Comparison of ENCODE assay signal across 9 mouse cellular contexts in genomic region chr5:43837372-43837771, GRCm38 (mm10). TPM values are rescaled to one million over a fixed set of nuclear protein-coding genes. Genes with fewer than 3 reads are reported as not detected.
DNase-seq lines count a peak whose midpoint lies in the region; ATAC-seq and TF ChIP-seq lines count a peak whose summit lies in the region.
"Had no signal": no experiment of that assay in that cellular context is flagged by ENCODE, and none has a peak within 500 bp of the region (broad histone marks: within the 10 kb centered on the region; RNA-seq: fewer than 3 reads in every experiment).

No protein-coding gene starts in this region.

- no peaks in the 10 kb centered on the region for H3K4me1 ChIP-seq in forebrain, embryonic 14.5 days (ENCODE audit: control insufficient read depth, insufficient read depth, low read length)
- H3K4me1 ChIP-seq in forebrain, embryonic 13.5 days: no peaks in the 10 kb centered on the region
- H3K4me1 ChIP-seq in neural tube, embryonic 15.5 days: no peaks in the 10 kb centered on the region
- no peaks in the 10 kb centered on the region for H3K4me1 ChIP-seq in hindbrain, postnatal 0 days (ENCODE audit: insufficient read depth, low read length)
- H3K4me1 ChIP-seq: stomach, embryonic 15.5 days had no signal

- H3K9ac ChIP-seq in forebrain, embryonic 14.5 days (ENCODE audit: low read length): no peak overlapping the region
- H3K9ac ChIP-seq in forebrain, embryonic 13.5 days: no peak overlapping the region
- no peak overlapping the region for H3K9ac ChIP-seq in neural tube, embryonic 15.5 days (replicated peaks)
- H3K9ac ChIP-seq in hindbrain, postnatal 0 days (replicated peaks; ENCODE audit: low read length): no peak overlapping the region
- H3K9ac ChIP-seq: stomach, embryonic 15.5 days had no signal

- no peak overlapping the region for H3K27ac ChIP-seq in forebrain, embryonic 14.5 days (ENCODE audit: low read depth, low read length)
- no peak overlapping the region for H3K27ac ChIP-seq in forebrain, embryonic 13.5 days
- no peak overlapping the region for H3K27ac ChIP-seq in neural tube, embryonic 15.5 days (replicated peaks)
- no peak overlapping the region for H3K27ac ChIP-seq in hindbrain, postnatal 0 days
- H3K27ac ChIP-seq: stomach, embryonic 15.5 days had no signal

- peak; percentile 43 for DNase-seq in forebrain, embryonic 14.5 days (ENCODE audit: low spot score)
- peak; percentile 44 for DNase-seq in neural tube, embryonic 10.5 days (ENCODE audit: extremely low spot score, low spot score)
- DNase-seq in c-Kit-positive CD71-positive TER-119-positive erythroid progenitor cells, embryonic 14.5 days (ENCODE audit: low spot score): peak; percentile 43
- DNase-seq in hindbrain, postnatal 0 days (ENCODE audit: low spot score): peak; percentile 62
- DNase-seq in lung, postnatal 10 days: peak; percentile 66
- peak; percentile 58 for DNase-seq in testis, postnatal 10 days (ENCODE audit: low spot score)

- H3K36me3 ChIP-seq in forebrain, embryonic 14.5 days (ENCODE audit: control insufficient read depth, insufficient read depth, low read length): no peaks in the 10 kb centered on the region
- H3K36me3 ChIP-seq in forebrain, embryonic 13.5 days (ENCODE audit: poor library complexity, severe bottlenecking): no peaks in the 10 kb centered on the region
- no peaks in the 10 kb centered on the region for H3K36me3 ChIP-seq in neural tube, embryonic 15.5 days
- no peaks in the 10 kb centered on the region for H3K36me3 ChIP-seq in hindbrain, postnatal 0 days (ENCODE audit: insufficient read depth, low read length)
- H3K36me3 ChIP-seq: stomach, embryonic 15.5 days had no signal

- H3K4me2 ChIP-seq in forebrain, embryonic 14.5 days (ENCODE audit: low read length): no peak overlapping the region
- no peak overlapping the region for H3K4me2 ChIP-seq in forebrain, embryonic 13.5 days
- H3K4me2 ChIP-seq in neural tube, embryonic 15.5 days: no peak overlapping the region
- H3K4me2 ChIP-seq in hindbrain, postnatal 0 days (ENCODE audit: low read depth, low read length): no peak overlapping the region
- H3K4me2 ChIP-seq: stomach, embryonic 15.5 days had no signal

- no peak overlapping the region for H3K4me3 ChIP-seq in forebrain, embryonic 14.5 days (ENCODE audit: low read depth, low read length)
- no peak overlapping the region for H3K4me3 ChIP-seq in forebrain, embryonic 13.5 days
- H3K4me3 ChIP-seq in neural tube, embryonic 15.5 days (replicated peaks): no peak overlapping the region
- H3K4me3 ChIP-seq in hindbrain, postnatal 0 days (ENCODE audit: low read length): no peak overlapping the region
- H3K4me3 ChIP-seq: stomach, embryonic 15.5 days had no signal

- no peaks in the 10 kb centered on the region for H3K9me3 ChIP-seq in forebrain, embryonic 14.5 days (replicated peaks; ENCODE audit: control insufficient read depth, low read length)
- no peaks in the 10 kb centered on the region for H3K9me3 ChIP-seq in forebrain, embryonic 13.5 days (replicated peaks)
- H3K9me3 ChIP-seq in neural tube, embryonic 15.5 days (replicated peaks): no peaks in the 10 kb centered on the region
- no peaks in the 10 kb centered on the region for H3K9me3 ChIP-seq in hindbrain, postnatal 0 days (ENCODE audit: low read length)
- H3K9me3 ChIP-seq: stomach, embryonic 15.5 days had no signal

- WGBS in forebrain, embryonic 14.5 days: 50% methylated on average over 5 of the region's 5 CpGs
- 47% methylated on average over 5 of the region's 5 CpGs for WGBS in forebrain, embryonic 13.5 days
- 58% methylated on average over 5 of the region's 5 CpGs for WGBS in neural tube, embryonic 15.5 days
- 49% methylated on average over 5 of the region's 5 CpGs for WGBS in hindbrain, postnatal 0 days

- peak; percentile 63 for TF ChIP-seq CTCF in hindbrain, postnatal 0 days (IDR thresholded peaks at IDR 0.05; ENCODE audit: low read depth)

- H3K27me3 ChIP-seq in forebrain, embryonic 14.5 days (replicated peaks; ENCODE audit: control insufficient read depth, insufficient read depth, low read length): no peaks in the 10 kb centered on the region
- H3K27me3 ChIP-seq in forebrain, embryonic 13.5 days: no peaks in the 10 kb centered on the region
- no peaks in the 10 kb centered on the region for H3K27me3 ChIP-seq in neural tube, embryonic 15.5 days (replicated peaks)
- H3K27me3 ChIP-seq in hindbrain, postnatal 0 days (ENCODE audit: insufficient read depth, low read length): no peaks in the 10 kb centered on the region
- H3K27me3 ChIP-seq: stomach, embryonic 15.5 days had no signal

- ATAC-seq in forebrain, embryonic 14.5 days: no peak
- ATAC-seq in forebrain, embryonic 13.5 days: no peak
- no peak for ATAC-seq in neural tube, embryonic 15.5 days (ENCODE audit: low FRiP score)
- no peak for ATAC-seq in hindbrain, postnatal 0 days

RNA-seq across cellular contexts. Expression of gene Fbxl5, which starts 15.9 kb away (rescaled TPM):
- polyA plus RNA-seq in forebrain, embryonic 14.5 days (2014; fragmentation: Nextera tagmentation; extraction: Ambion mirVana): 91.8 and 99.8 TPM in 2 replicates
- 64.5 and 69.8 TPM in 2 replicates for polyA plus RNA-seq in forebrain, embryonic 13.5 days (2015; fragmentation: Nextera tagmentation; extraction: Ambion mirVana)
- 73.5 and 74.1 TPM in 2 replicates for polyA plus RNA-seq in neural tube, embryonic 15.5 days (2015; fragmentation: Nextera tagmentation; extraction: Ambion mirVana)
- 79.3 and 88.1 TPM in 2 replicates for total RNA-seq in hindbrain, postnatal 0 days (2014; rRNA removed)
- polyA plus RNA-seq in hindbrain, postnatal 0 days (2015; fragmentation: Nextera tagmentation; extraction: Ambion mirVana): 74.2 and 74.7 TPM in 2 replicates

RNA-seq across cellular contexts. Expression of gene Bst1, which starts 18.7 kb away (rescaled TPM):
- not detected in 2 replicates for polyA plus RNA-seq in forebrain, embryonic 14.5 days (2014; fragmentation: Nextera tagmentation; extraction: Ambion mirVana)
- polyA plus RNA-seq in forebrain, embryonic 13.5 days (2015; fragmentation: Nextera tagmentation; extraction: Ambion mirVana): not detected in 2 replicates
- 0.55 and 4.5 TPM in 2 replicates for polyA plus RNA-seq in neural tube, embryonic 15.5 days (2015; fragmentation: Nextera tagmentation; extraction: Ambion mirVana)
- 0.11 TPM in 1 of 2 replicates, not detected in the other for total RNA-seq in hindbrain, postnatal 0 days (2014; rRNA removed)
- polyA plus RNA-seq in hindbrain, postnatal 0 days (2015; fragmentation: Nextera tagmentation; extraction: Ambion mirVana): 0.15 TPM in 1 of 2 replicates, not detected in the other

RNA-seq across cellular contexts. Expression of gene Cd38, which starts 31.0 kb away (rescaled TPM):
- 2.8 and 2.9 TPM in 2 replicates for polyA plus RNA-seq in forebrain, embryonic 14.5 days (2014; fragmentation: Nextera tagmentation; extraction: Ambion mirVana)
- 2.2 and 2.5 TPM in 2 replicates for polyA plus RNA-seq in forebrain, embryonic 13.5 days (2015; fragmentation: Nextera tagmentation; extraction: Ambion mirVana)
- polyA plus RNA-seq in neural tube, embryonic 15.5 days (2015; fragmentation: Nextera tagmentation; extraction: Ambion mirVana): 3.1 and 4.0 TPM in 2 replicates
- total RNA-seq in hindbrain, postnatal 0 days (2014; rRNA removed): 3.5 and 4.7 TPM in 2 replicates
- 3.9 and 4.0 TPM in 2 replicates for polyA plus RNA-seq in hindbrain, postnatal 0 days (2015; fragmentation: Nextera tagmentation; extraction: Ambion mirVana)
